Mouse (Mus musculus): ENCODE data around the gene Omt2a.
"Not testable (repeated sequence)": the region's sequence is repeated elsewhere in the genome, so short reads cannot be mapped to it uniquely, and the experiment has no call there.

Gene Omt2a

GRCm38 (mm10) chr9:78296089-78296488, 18.5 kb downstream of the Omt2a start:
- DNase-seq: peak; percentile 32 to 61

DNA sequence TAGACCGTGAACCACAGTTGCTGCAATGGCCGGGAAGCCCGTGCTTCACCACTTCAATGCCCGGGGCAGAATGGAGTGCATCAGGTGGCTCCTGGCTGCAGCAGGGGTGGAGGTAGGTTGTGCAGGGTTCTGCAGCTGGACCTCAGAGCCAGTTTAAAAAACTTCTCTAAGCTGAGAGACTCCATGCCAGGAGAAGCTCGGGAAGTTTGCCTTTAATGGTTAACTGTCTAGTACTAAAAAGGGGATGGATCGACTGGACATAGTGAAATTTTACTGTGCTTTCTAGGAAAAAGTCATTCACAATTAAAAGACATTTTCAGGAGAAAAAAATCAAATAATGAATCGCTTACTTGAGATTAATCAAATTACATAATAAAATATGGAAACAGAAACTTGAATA, 19.8 kb downstream of the Omt2a start:
- peak; percentile 21 to 38 for DNase-seq

DNA sequence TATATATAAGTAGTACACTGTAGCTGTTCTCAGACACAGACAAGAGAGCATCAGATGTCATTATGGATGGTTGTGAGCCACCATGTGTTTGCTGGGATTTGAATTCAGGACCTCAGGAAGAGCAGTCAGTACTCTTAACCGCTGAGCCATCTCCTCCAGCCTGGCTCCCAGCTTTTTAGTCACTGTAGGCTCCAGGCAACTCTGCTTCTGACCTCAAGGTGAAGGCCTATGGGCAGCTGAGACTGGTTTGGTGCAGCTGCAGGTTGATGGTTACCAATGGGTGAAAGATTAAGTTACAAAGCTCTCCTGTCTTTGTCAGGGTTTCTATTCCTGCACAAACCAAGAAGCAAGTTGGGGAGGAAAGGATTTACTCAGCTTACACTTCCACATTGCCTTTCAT, 20.9 kb downstream of the Omt2a start:
- peak; percentile 11 to 30 for DNase-seq

DNA sequence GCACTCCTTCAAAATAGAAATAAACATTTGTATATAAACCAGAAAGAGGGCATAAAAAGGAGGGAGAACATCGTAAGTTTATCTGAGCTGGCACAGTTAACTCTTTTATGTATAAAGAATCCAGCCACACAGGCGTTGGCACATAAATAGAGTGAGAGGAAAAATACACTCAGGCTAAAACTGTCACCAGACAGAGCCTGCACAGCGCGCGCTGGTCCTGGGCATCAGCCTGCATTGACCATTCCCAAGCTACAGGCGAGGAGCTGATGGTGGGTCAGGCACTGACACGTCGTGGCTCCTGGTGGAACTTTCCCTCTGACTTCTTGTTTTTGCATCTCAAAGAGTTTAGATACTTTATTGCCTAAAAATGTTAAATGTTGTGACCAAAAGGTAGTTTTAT, 22.1 kb downstream of the Omt2a start:
- not testable (repeated sequence) for DNase-seq

- DNase-seq: not testable (repeated sequence)
Observed at GRCm38 (mm10) chr9:78289723-78290122, 24.9 kb downstream of the Omt2a start, which contains the start of gene Gm10639. Gene Gm10639, plus strand, starts transcription at chr9:78289923.

GRCm38 (mm10) chr9:78289063-78289462, 25.5 kb downstream of the Omt2a start:
- not testable (repeated sequence) for DNase-seq

DNA sequence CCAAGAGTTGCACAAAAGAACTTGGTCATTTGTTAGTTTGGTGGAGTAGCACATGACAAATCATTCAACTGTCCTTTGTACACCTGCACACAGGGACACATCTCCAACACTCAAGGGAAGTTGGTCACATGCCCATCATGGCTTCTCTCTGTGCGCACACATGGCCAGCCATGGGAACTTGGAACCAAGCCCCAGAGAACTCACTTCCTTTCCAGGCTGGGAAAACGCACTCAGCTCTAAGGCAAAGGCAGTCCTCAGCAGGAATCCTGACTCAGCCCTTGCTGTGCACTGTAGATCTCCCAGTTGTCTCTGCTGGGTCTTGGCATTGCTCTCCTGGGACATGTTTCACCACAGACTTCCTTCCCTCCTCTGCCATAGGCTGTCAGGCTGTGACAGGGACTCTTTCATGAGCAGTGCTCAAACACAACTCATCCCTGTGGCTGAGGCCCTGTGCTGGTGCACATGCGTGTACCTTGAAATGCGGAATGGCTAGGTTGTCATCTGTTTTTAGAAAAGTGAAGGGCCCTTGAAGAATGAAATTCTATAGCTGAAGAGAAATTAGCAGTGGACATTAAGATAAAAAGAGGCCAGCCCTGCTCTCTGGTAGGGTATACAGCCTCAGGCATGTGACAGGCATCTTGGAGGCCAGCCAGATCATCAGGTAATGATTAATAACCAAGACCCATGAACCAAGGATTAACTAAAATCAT, 32.4 kb downstream of the Omt2a start:
- peak; percentile 77 to 80 for DNase-seq

GRCm38 (mm10) chr9:78270945-78271344, 43.7 kb downstream of the Omt2a start:
- DNase-seq: not testable (repeated sequence)

Measured in kidney, adult 8-10 months (tissue).